ENCODE assay signal across 8 mouse cellular contexts in genomic region chr6:50536461-50536892, GRCm38 (mm10). TPM values are rescaled to one million over a fixed set of nuclear protein-coding genes. Genes with fewer than 3 reads are reported as not detected.
DNase-seq lines count a peak whose midpoint lies in the region; ATAC-seq lines count a peak whose summit lies in the region.

No protein-coding gene starts in this region.

- intact Hi-C loops in left cerebral cortex, postnatal 14 days (cut with DNase I): loop anchor here (2.0 to 10.0 kb wide), 4 partner anchors 228 to 1019 kb away; partner anchors contain the start of gene Mpp6

- peak; percentile 91 for DNase-seq in ZHBTc4 (ENCODE audit: low read depth, low spot score)
- DNase-seq in gastrocnemius, adult 8-10 months (ENCODE audit: low spot score in 2 of 2): peak; percentile 8 to 24
- DNase-seq in induced T-regulatory cell, adult 2 months (ENCODE audit: low read depth): peak; percentile 92
- DNase-seq in left cerebral cortex, postnatal 14 days (ENCODE audit: low spot score in 2 of 2): peak; percentile 75 to 76
- DNase-seq in mesoderm, embryonic 11.5 days (ENCODE audit: low read depth, low spot score): peak; percentile 92
- peak; percentile 63 for DNase-seq in right cerebral cortex, postnatal 25 days
- DNase-seq in urinary bladder, postnatal 4 days (ENCODE audit: low spot score in 2 of 2): peak; percentile 67 to 80

- peak; percentile 98 for ATAC-seq in common myeloid progenitor, adult 5-6 weeks (replicated peaks; ENCODE audit: low read depth, poor library complexity, severe bottlenecking)

RNA-seq across cellular contexts. Expression of gene Cycs, which starts 29.9 kb away (rescaled TPM):
- total RNA-seq in common myeloid progenitor, adult 5-6 weeks (2017): 127 TPM in 2 replicates
- 10 to 100 TPM; 72.2 to 82.1 (median 74.0) TPM for total RNA-seq in gastrocnemius, adult 8-10 months (2022)
- 10 to 100 TPM; 49.1 to 49.6 TPM for total RNA-seq in left cerebral cortex, postnatal 14 days (2021)

RNA-seq across cellular contexts. Expression of gene 4921507P07Rik, which starts 60.0 kb away (rescaled TPM):
- 0.69 and 0.82 TPM in 2 replicates for total RNA-seq in common myeloid progenitor, adult 5-6 weeks (2017)
- under 1 TPM; 0.49 to 0.78 (median 0.63) TPM for total RNA-seq in gastrocnemius, adult 8-10 months (2022)
- total RNA-seq in left cerebral cortex, postnatal 14 days (2021): under 1 TPM; 0.59 to 0.62 TPM

Comparison
In these comparisons a context has a peak if more than half of its experiments do, and no peak if none do; other contexts are left out.
1. Peak in every context shown above with its lines: DNase-seq and ATAC-seq.
2. DNase-seq: peak in every context shown above with its lines; median percentile 92 in induced T-regulatory cell, adult 2 months; 92 in mesoderm, embryonic 11.5 days; 91 in ZHBTc4; 76 in left cerebral cortex, postnatal 14 days; 74 in urinary bladder, postnatal 4 days; 63 in right cerebral cortex, postnatal 25 days; 16 in gastrocnemius, adult 8-10 months.